Mouse (Mus musculus) spleen, adult 2 months (tissue): ENCODE measurements around the gene Mkrn1. TPM values are rescaled to one million over a fixed set of nuclear protein-coding genes. Genes with fewer than 3 reads are reported as not detected.
"Not testable (repeated sequence)": the region's sequence is repeated elsewhere in the genome, so short reads cannot be mapped to it uniquely, and the experiment has no call there.

Experiments
- DNase-seq, 2 experiments: peaks; one replicate each; pipeline versions ENCODE4 v3.0.0 to v3.0.0-alpha.2; 2012 to 2021; ENCODE audit warnings: low spot score in 2 of 2, low read depth in 1 of 2
- H3K27ac ChIP-seq: fragments of 200-500 bp; 2 replicates; pipeline ENCODE4 v1.5.1; 2012; ENCODE audit warnings: low read length, inconsistent platforms; ENCODE audit not compliant: insufficient read depth
- H3K27me3 ChIP-seq: fragments of 200-500 bp; 2 replicates; pipeline ENCODE4 v1.6.1; 2012; ENCODE audit warnings: mild to moderate bottlenecking, moderate library complexity, low read length, inconsistent platforms; ENCODE audit not compliant: control insufficient read depth, insufficient read depth
- H3K36me3 ChIP-seq: fragments of 200-500 bp; 2 replicates; pipeline ENCODE4 v1.6.1; 2012; ENCODE audit warnings: mild to moderate bottlenecking, low read length, inconsistent platforms; ENCODE audit not compliant: control insufficient read depth, insufficient read depth
- H3K4me1 ChIP-seq: fragments of 200-500 bp; 2 replicates; pipeline ENCODE4 v1.6.1; 2011; ENCODE audit warnings: inconsistent platforms; ENCODE audit not compliant: control insufficient read depth, insufficient read depth, insufficient read length
- H3K4me3 ChIP-seq: fragments of 200-500 bp; 2 replicates; pipeline ENCODE4 v1.5.1; 2011; ENCODE audit warnings: mild to moderate bottlenecking, inconsistent platforms; ENCODE audit not compliant: insufficient read depth, insufficient read length; ENCODE audit errors: extremely low read depth
- CTCF ChIP-seq: fragments of 200-500 bp; IDR thresholded peaks from 2 replicates; pipeline ENCODE4 v1.5.1; 2011; ENCODE audit warnings: mild to moderate bottlenecking, inconsistent platforms; ENCODE audit not compliant: insufficient read depth, insufficient read length, insufficient replicate concordance; ENCODE audit errors: extremely low read depth
- POLR2A ChIP-seq: fragments of 200-500 bp; IDR thresholded peaks from 2 replicates; pipeline ENCODE4 v1.6.1; 2011; ENCODE audit warnings: low read depth, low read length, inconsistent platforms
- WGBS: fragments of 180-500 bp; shearing (Covaris S2); methylation state at CpG from one replicate; pipeline ENCODE4 v1.1.7; 2018; 5-methylcytosine and 5-hydroxymethylcytosine counted together
- polyA plus RNA-seq: library from polyadenylated mRNA; depleted of rRNA; stranded (reverse); fragments of >200 nt; gene quantifications from 2 replicates; pipeline ENCODE4 v1.2.3, GENCODE M21; 2012

Gene Mkrn1
- polyA plus RNA-seq, 1 experiment, result 131 TPM

DNA sequence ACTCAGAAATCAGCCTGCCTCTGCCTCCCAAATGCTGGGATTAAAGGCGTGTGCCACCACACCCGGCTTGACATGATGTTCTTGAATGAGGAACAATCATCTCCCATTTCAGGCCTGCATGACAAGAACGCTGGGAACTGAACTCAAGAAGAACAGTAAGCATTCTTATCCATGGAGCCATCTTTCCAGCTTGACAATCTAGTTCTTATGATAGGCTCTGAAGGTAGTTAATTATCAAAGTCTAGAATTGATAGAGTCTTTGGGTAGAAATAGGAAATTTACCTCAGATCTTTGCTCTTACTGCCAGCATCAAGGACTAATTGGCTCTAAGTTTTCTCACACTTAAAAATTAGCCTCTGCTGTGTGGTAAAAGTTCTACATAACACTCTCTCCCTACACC is 40.0 kb downstream of the Mkrn1 start:
- TF ChIP-seq CTCF, result no peak
- Histone ChIP-seq H3K36me3 (0 out of 2 replicates have a peak, but pooled peaks cover 2% of the 10 kb centered on the region), H3K27ac (peak overlapping the region; percentile 77; the same call in 1 of the 2 replicates), H3K27me3 (no peaks in the 10 kb centered on the region), H3K4me1 (peaks cover 10% of the 10 kb centered on the region), H3K4me3 (no peak overlapping the region)
- WGBS, result 32% methylated on average over 3 of the region's 3 CpGs
- no peak for DNase-seq

- 13% methylated on average over 8 of the region's 8 CpGs for WGBS
- TF ChIP-seq POLR2A, result no peak
- no peak for TF ChIP-seq CTCF
Observed at GRCm38 (mm10) chr6:39379749-39380148, 40.5 kb downstream of the Mkrn1 start.

DNA sequence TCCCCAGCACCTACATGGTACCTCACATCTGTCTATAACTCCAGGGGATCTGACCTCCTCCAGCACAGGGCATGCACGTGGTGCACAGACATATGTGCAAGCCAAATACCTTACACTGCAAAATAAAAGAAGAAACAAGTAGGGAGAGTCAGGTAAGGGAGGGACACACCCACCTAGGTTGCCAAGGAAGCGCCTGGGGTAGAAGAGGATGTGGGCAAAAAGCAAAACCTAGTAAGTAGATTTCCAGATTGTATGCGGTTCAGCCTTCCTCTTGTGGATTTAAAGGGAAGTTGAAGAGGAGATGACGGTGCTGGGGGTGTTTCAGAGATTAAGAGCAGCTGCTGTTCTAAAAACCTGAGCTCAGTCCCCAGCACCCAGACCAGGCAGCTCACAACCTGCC is 41.0 kb downstream of the Mkrn1 start:
- Histone ChIP-seq H3K27ac (peak overlapping the region; percentile 77), H3K27me3 (no peaks in the 10 kb centered on the region), H3K36me3 (0 out of 2 replicates have a peak, but pooled peaks cover 2% of the 10 kb centered on the region), H3K4me1 (peaks cover 10% of the 10 kb centered on the region), H3K4me3 (no peak overlapping the region)
- 8% methylated on average over 4 of the region's 4 CpGs for WGBS
- DNase-seq, result peak; percentile 30 to 70
- TF ChIP-seq CTCF (no peak), POLR2A (no peak)

More at GRCm38 (mm10) chr6:39379749-39380148, 40.5 kb downstream of the Mkrn1 start:
- Histone ChIP-seq H3K4me1 (peaks cover 10% of the 10 kb centered on the region), H3K27ac (peak overlapping the region; percentile 77), H3K36me3 (0 out of 2 replicates have a peak, but pooled peaks cover 2% of the 10 kb centered on the region), H3K27me3 (no peaks in the 10 kb centered on the region), H3K4me3 (no peak overlapping the region)
- DNase-seq, result peak; percentile 55 to 73

DNA sequence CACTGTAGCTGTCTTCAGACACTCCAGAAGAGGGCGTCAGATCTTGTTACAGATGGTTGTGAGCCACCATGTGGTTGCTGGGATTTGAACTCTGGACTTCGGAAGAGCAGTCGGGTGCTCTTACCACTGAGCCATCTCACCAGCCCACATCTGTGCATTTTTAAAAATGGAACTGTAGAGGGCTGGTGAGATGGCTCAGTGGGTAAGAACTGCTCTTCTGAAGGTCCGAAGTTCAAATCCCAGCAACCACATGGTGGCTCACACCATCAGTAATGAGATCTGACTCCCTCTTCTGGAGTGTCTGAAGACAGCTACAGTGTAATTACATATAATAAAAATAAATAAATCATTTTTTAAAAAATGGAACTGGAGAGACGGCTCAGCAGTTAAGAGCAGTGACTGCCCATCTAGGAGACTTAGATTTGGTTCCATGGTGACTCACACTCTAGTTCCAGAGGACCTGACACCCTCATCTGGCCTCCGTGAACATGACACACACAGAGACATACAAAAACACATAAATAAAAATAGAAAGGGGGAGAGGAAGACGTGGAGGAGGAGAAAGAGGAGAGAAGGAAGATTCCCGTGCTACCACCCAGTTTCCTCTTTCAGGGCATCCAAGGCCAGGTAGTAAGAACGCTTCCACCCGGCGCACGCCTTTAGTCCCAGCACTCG is 42.0 kb downstream of the Mkrn1 start:
- WGBS, result 51% methylated on average over 13 of the region's 13 CpGs
- not testable (repeated sequence) for H3K27me3 ChIP-seq, H3K4me3 ChIP-seq, H3K27ac ChIP-seq, H3K36me3 ChIP-seq, DNase-seq, H3K4me1 ChIP-seq

DNA sequence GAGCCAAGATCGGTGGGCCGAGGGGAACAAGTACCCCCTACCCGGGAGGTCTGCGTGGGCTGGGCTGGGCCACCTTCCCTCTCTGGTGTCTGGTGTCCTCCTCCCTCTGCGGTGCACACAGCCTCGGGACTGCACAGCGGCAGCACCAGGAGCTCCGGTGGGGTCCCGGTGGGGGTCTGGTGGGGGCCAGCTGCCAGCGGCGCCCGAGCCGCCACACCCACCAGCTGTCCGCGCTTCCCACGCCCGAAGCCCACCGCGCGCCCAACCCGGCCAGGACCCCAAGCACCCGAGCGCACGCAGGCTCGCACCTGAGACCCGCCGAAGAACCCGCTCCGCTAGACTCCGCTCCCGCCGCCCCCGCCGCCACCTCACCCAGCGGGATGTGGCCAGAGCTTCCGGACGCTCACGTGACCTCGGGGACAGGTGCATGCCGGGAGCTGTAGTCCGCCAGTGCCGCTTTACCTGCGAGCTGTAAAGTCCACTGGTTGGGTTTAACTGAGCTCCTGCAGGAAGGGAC is 42.9 kb downstream of the Mkrn1 start, which contains the start of gene Slc37a3:
Gene Slc37a3, minus strand, starts transcription at position 365 of the 517 bp plus-strand sequence.
- Histone ChIP-seq H3K27ac (peak within 1 kb of the TSS; percentile 57), H3K4me3 (peak within 1 kb of the TSS; percentile 92), H3K36me3 (no peaks in the 10 kb centered on the region), H3K27me3 (no peaks in the 10 kb centered on the region), H3K4me1 (peaks cover 15% of the 10 kb centered on the region)
- TF ChIP-seq CTCF (no peak), POLR2A (peak; percentile 69)
- DNase-seq, result peak; percentile 65 to 94
- WGBS, result 1% methylated on average over 43 of the region's 43 CpGs

DNA sequence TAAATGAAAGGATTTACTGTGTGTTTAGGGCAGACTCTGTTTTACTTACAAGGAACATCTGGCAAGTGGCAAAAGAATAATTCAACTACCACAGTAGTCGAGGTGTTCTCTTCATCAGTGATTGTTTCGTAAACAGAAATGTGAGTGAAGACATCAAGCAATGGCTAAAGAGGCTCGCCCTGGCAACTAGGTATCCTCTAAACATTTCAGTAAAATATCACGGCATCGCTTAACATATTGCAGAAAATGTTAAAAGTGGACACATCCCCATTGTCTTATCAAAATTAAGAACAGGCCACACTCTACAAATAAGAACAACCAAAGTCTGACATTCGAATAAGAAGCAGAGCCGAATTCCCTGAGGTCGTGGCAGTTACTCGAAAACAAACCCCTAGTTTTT is 43.5 kb downstream of the Mkrn1 start:
- Histone ChIP-seq H3K4me3 (peak overlapping the region; percentile 92), H3K4me1 (peaks cover 17% of the 10 kb centered on the region; the same call in 1 of the 2 replicates), H3K27me3 (no peaks in the 10 kb centered on the region), H3K27ac (no peak overlapping the region), H3K36me3 (no peaks in the 10 kb centered on the region)
- no peak for DNase-seq
- TF ChIP-seq CTCF, result no peak
- TF ChIP-seq POLR2A, result no peak
- 26% methylated on average over 9 of the region's 9 CpGs for WGBS

GRCm38 (mm10) chr6:39373301-39373955 is 46.8 kb downstream of the Mkrn1 start:
- no peak for TF ChIP-seq CTCF
- no peak for TF ChIP-seq POLR2A
- 83% methylated on average over 4 of the region's 4 CpGs for WGBS
- Histone ChIP-seq H3K27ac (no peak overlapping the region), H3K27me3 (no peaks in the 10 kb centered on the region), H3K4me1 (peaks cover 14% of the 10 kb centered on the region; the same call in 1 of the 2 replicates), H3K36me3 (no peaks in the 10 kb centered on the region), H3K4me3 (no peak overlapping the region)
- DNase-seq, result no peak
